Comparison of ENCODE assay signal across 9 mouse cellular contexts in the genomic region with DNA sequence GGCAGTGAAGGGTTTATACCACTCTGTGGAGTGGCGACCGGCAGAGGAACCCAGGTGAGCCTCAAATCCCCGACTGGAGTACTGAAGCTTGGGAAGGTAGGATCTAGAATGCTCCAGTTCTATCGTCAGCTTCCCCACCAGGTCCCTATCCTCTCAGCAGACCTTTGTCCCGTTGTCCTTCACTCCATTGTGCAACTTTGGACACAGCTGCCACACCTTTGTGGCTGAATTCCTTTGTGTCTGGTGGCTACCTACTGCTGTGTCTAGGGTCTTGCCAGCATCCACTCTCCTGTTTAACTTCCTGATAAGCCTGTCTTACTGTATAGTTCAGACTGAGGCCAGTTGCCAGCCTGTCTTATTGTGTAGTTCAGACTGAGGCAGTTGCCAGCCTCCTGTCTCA. TPM values are rescaled to one million over a fixed set of nuclear protein-coding genes. Genes with fewer than 3 reads are reported as not detected.
A peak's percentile ranks its signal among the peaks of the same experiment; 100 is the strongest.
DNase-seq lines count a peak whose midpoint lies in the region; ATAC-seq and TF ChIP-seq lines count a peak whose summit lies in the region.
"Had no signal": no experiment of that assay in that cellular context is flagged by ENCODE, and none has a peak within 500 bp of the region (broad histone marks: within the 10 kb centered on the region; RNA-seq: fewer than 3 reads in every experiment).

No protein-coding gene starts in this region.

- no peak for TF ChIP-seq CTCF in thymus, adult 2 months (IDR thresholded peaks at IDR 0.05; ENCODE audit: borderline replicate concordance, control insufficient read depth, extremely low read depth, insufficient read depth, low read length, poor library complexity)
- TF ChIP-seq CTCF in liver, embryonic 14.5 days (IDR thresholded peaks at IDR 0.05; ENCODE audit: low read depth) = no peak

- ATAC-seq in erythroblast, adult 5-6 weeks (replicated peaks; ENCODE audit: low FRiP score, poor library complexity, severe bottlenecking) = no peak
- ATAC-seq in liver, embryonic 14.5 days (ENCODE audit: insufficient read depth) = no peak

- H3K4me3 ChIP-seq in erythroblast, embryonic 14.5 days (replicated peaks) = peak overlapping the region; percentile 93
- peak overlapping the region; percentile 63 for H3K4me3 ChIP-seq in thymus, adult 2 months (ENCODE audit: control insufficient read depth, insufficient read depth, low read length)
- peak overlapping the region; percentile 72 to 91 for H3K4me3 ChIP-seq in liver, embryonic 14.5 days (ENCODE audit: insufficient read depth in 1 of 2, low read depth in 2 of 2, low read length in 2 of 2)

- peak overlapping the region; percentile 99 for H3K4me2 ChIP-seq in liver, embryonic 14.5 days (ENCODE audit: low read depth)

- WGBS in thymus, adult 2 months = 43% methylated on average over 5 of the region's 5 CpGs
- 37% methylated on average over 5 of the region's 5 CpGs for WGBS in liver, embryonic 14.5 days (ENCODE audit: insufficient replicate concordance)

- no peak for TF ChIP-seq EP300 in liver, embryonic 14.5 days (IDR thresholded peaks at IDR 0.05; ENCODE audit: low read depth)

- H3K9ac ChIP-seq in liver, embryonic 14.5 days (replicated peaks) = peak overlapping the region; percentile 83

- H3K4me1 ChIP-seq in erythroblast, embryonic 14.5 days (ENCODE audit: control insufficient read depth) = peaks cover 41% of the 10 kb centered on the region
- H3K4me1 ChIP-seq in thymus, adult 2 months (replicated peaks; ENCODE audit: control insufficient read depth, insufficient read depth, low read length) = peaks cover 18% of the 10 kb centered on the region
- peaks cover 6 to 14% of the 10 kb centered on the region in 2 experiments for H3K4me1 ChIP-seq in liver, embryonic 14.5 days (replicated peaks; ENCODE audit: control insufficient read depth in 2 of 2, insufficient read depth in 2 of 2, low read length in 1 of 2)

- no peak for TF ChIP-seq POLR2A in thymus, adult 2 months (IDR thresholded peaks at IDR 0.05; ENCODE audit: control insufficient read depth, extremely low read depth, insufficient read depth, low read length, poor library complexity)

- H3K27ac ChIP-seq in thymus, adult 2 months (ENCODE audit: control insufficient read depth, insufficient read depth, low read length) = no peak overlapping the region; the same call in 1 of the 2 replicates
- H3K27ac ChIP-seq in liver, embryonic 14.5 days = no peak overlapping the region

- H3K9me3 ChIP-seq in erythroblast, embryonic 14.5 days (ENCODE audit: control insufficient read depth, low read length) = no peaks in the 10 kb centered on the region
- H3K9me3 ChIP-seq in liver, embryonic 14.5 days (ENCODE audit: control insufficient read depth, low read length) = no peaks in the 10 kb centered on the region

- no peaks in the 10 kb centered on the region for H3K27me3 ChIP-seq in erythroblast, embryonic 14.5 days (ENCODE audit: control insufficient read depth)
- H3K27me3 ChIP-seq in thymus, adult 2 months (ENCODE audit: control insufficient read depth, insufficient read depth, low read length) = no peaks in the 10 kb centered on the region
- no peaks in the 10 kb centered on the region for H3K27me3 ChIP-seq in liver, embryonic 14.5 days (ENCODE audit: control insufficient read depth, insufficient read depth, low read length)

- no peak for DNase-seq in thymus, adult 2 months
- DNase-seq in thymus, postnatal 0 days (ENCODE audit: low spot score) = no peak
- DNase-seq in liver, embryonic 14.5 days (ENCODE audit: low read depth in 3 of 3, low spot score in 3 of 3) = no peak
- no peak for DNase-seq in c-Kit-positive CD71-positive TER-119-positive erythroid progenitor cells, embryonic 14.5 days (ENCODE audit: low spot score)
- no peak for DNase-seq in embryo, embryonic 11 days
- DNase-seq in adrenal gland, postnatal 14 days = no peak
- DNase-seq: cerebellum, postnatal 36 days had no signal

- peaks cover 37% of the 10 kb centered on the region for H3K36me3 ChIP-seq in erythroblast, embryonic 14.5 days (ENCODE audit: control insufficient read depth)
- H3K36me3 ChIP-seq in thymus, adult 2 months (ENCODE audit: control insufficient read depth, insufficient read depth, low read length) = no peaks in the 10 kb centered on the region
- H3K36me3 ChIP-seq in liver, embryonic 14.5 days (replicated peaks; ENCODE audit: control insufficient read depth, insufficient read depth, low read depth) = peaks cover 7% of the 10 kb centered on the region

RNA-seq across cellular contexts. Expression of a gene that starts 1.3 kb away (rescaled TPM):
- 0.41 and 0.72 TPM in 2 replicates for polyA plus RNA-seq in erythroblast, embryonic 14.5 days (2012)
- total RNA-seq in erythroblast, adult 5-6 weeks (2015; ENCODE audit: low replicate concordance) = 9.8 and 19.9 TPM in 2 replicates
- 9.6 and 10.8 TPM in 2 replicates for total RNA-seq in erythroblast, adult 5-6 weeks (2017; ENCODE audit: low replicate concordance)
- polyA plus RNA-seq in thymus, adult 2 months (2012; rRNA removed) = 134 and 158 TPM in 2 replicates
- 37.9 and 38.9 TPM in 2 replicates for polyA plus RNA-seq in thymus, postnatal 0 days (2015; fragmentation: Nextera tagmentation; extraction: Ambion mirVana)
- polyA plus RNA-seq in liver, embryonic 14.5 days (2012; rRNA removed) = 30.9 and 31.4 TPM in 2 replicates
- polyA plus RNA-seq in liver, embryonic 14.5 days (2014; fragmentation: Nextera tagmentation; extraction: Ambion mirVana) = 20.5 and 20.7 TPM in 2 replicates
- total RNA-seq in adrenal gland, postnatal 14 days (2021) = 60.0 and 62.0 TPM in 2 replicates

RNA-seq across cellular contexts. Expression of a gene that starts 14.7 kb away (rescaled TPM):
- polyA plus RNA-seq in erythroblast, embryonic 14.5 days (2012) = 0.10 and 0.13 TPM in 2 replicates
- total RNA-seq in erythroblast, adult 5-6 weeks (2015; ENCODE audit: low replicate concordance) = not detected in 2 replicates
- not detected in 2 replicates for total RNA-seq in erythroblast, adult 5-6 weeks (2017; ENCODE audit: low replicate concordance)
- 23.9 and 28.4 TPM in 2 replicates for polyA plus RNA-seq in thymus, adult 2 months (2012; rRNA removed)
- polyA plus RNA-seq in thymus, postnatal 0 days (2015; fragmentation: Nextera tagmentation; extraction: Ambion mirVana) = 9.4 and 11.2 TPM in 2 replicates
- polyA plus RNA-seq in liver, embryonic 14.5 days (2012; rRNA removed) = 1.1 TPM in 2 replicates
- 0.56 and 0.99 TPM in 2 replicates for polyA plus RNA-seq in liver, embryonic 14.5 days (2014; fragmentation: Nextera tagmentation; extraction: Ambion mirVana)
- 2.6 and 6.2 TPM in 2 replicates for total RNA-seq in adrenal gland, postnatal 14 days (2021)

RNA-seq across cellular contexts. Expression of a gene that starts 20.2 kb away (rescaled TPM):
- 12.5 and 16.2 TPM in 2 replicates for polyA plus RNA-seq in erythroblast, embryonic 14.5 days (2012)
- total RNA-seq in erythroblast, adult 5-6 weeks (2015; ENCODE audit: low replicate concordance) = 24.0 and 27.4 TPM in 2 replicates
- total RNA-seq in erythroblast, adult 5-6 weeks (2017; ENCODE audit: low replicate concordance) = 13.5 and 23.2 TPM in 2 replicates
- polyA plus RNA-seq in thymus, adult 2 months (2012; rRNA removed) = 280 and 369 TPM in 2 replicates
- polyA plus RNA-seq in thymus, postnatal 0 days (2015; fragmentation: Nextera tagmentation; extraction: Ambion mirVana) = 340 and 346 TPM in 2 replicates
- polyA plus RNA-seq in liver, embryonic 14.5 days (2012; rRNA removed) = 45.6 and 58.5 TPM in 2 replicates
- polyA plus RNA-seq in liver, embryonic 14.5 days (2014; fragmentation: Nextera tagmentation; extraction: Ambion mirVana) = 104 and 105 TPM in 2 replicates
- 212 and 250 TPM in 2 replicates for total RNA-seq in adrenal gland, postnatal 14 days (2021)

RNA-seq across cellular contexts. Expression of a gene that starts 43.5 kb away (rescaled TPM):
- 0.02 and 0.03 TPM in 2 replicates for polyA plus RNA-seq in erythroblast, embryonic 14.5 days (2012)
- total RNA-seq in erythroblast, adult 5-6 weeks (2015; ENCODE audit: low replicate concordance) = 0.42 and 1.2 TPM in 2 replicates
- total RNA-seq in erythroblast, adult 5-6 weeks (2017; ENCODE audit: low replicate concordance) = 0.51 TPM in 1 of 2 replicates, not detected in the other
- 174 and 176 TPM in 2 replicates for polyA plus RNA-seq in thymus, adult 2 months (2012; rRNA removed)
- 32.4 and 33.8 TPM in 2 replicates for polyA plus RNA-seq in thymus, postnatal 0 days (2015; fragmentation: Nextera tagmentation; extraction: Ambion mirVana)
- polyA plus RNA-seq in liver, embryonic 14.5 days (2012; rRNA removed) = 1.9 and 2.4 TPM in 2 replicates
- polyA plus RNA-seq in liver, embryonic 14.5 days (2014; fragmentation: Nextera tagmentation; extraction: Ambion mirVana) = 0.28 and 0.71 TPM in 2 replicates
- total RNA-seq in adrenal gland, postnatal 14 days (2021) = 91.6 and 93.6 TPM in 2 replicates

RNA-seq across cellular contexts. Expression of a gene that starts 45.7 kb away (rescaled TPM):
- polyA plus RNA-seq in erythroblast, embryonic 14.5 days (2012) = not detected in 2 replicates
- total RNA-seq in erythroblast, adult 5-6 weeks (2015; ENCODE audit: low replicate concordance) = not detected in 2 replicates
- not detected in 2 replicates for total RNA-seq in erythroblast, adult 5-6 weeks (2017; ENCODE audit: low replicate concordance)
- 0.05 and 0.06 TPM in 2 replicates for polyA plus RNA-seq in thymus, adult 2 months (2012; rRNA removed)
- 1.1 and 1.3 TPM in 2 replicates for polyA plus RNA-seq in thymus, postnatal 0 days (2015; fragmentation: Nextera tagmentation; extraction: Ambion mirVana)
- not detected in 2 replicates for polyA plus RNA-seq in liver, embryonic 14.5 days (2012; rRNA removed)
- polyA plus RNA-seq in liver, embryonic 14.5 days (2014; fragmentation: Nextera tagmentation; extraction: Ambion mirVana) = 0.06 TPM in 2 replicates
- total RNA-seq in adrenal gland, postnatal 14 days (2021) = 0.53 and 1.0 TPM in 2 replicates

Comparison
In these comparisons a context has a peak if more than half of its experiments do, and no peak if none do; other contexts are left out.
1. RNA of a gene that starts 1.3 kb away (polyA plus RNA-seq): 134 to 158 TPM in thymus, adult 2 months, 37.9 to 38.9 TPM in thymus, postnatal 0 days and 20.5 to 31.4 TPM in liver, embryonic 14.5 days; 0.41 to 0.72 TPM in erythroblast, embryonic 14.5 days; every median in the first group is over 10 times any median in the second.
2. Peak in every context shown above with its lines, with median percentiles within 50 percentile points of each other: H3K4me3 ChIP-seq.